Comparison of ENCODE assay signal across 17 mouse cellular contexts in genomic region chr6:7711837-7712330, GRCm38 (mm10).
"Had no signal": no experiment of that assay in that cellular context is flagged by ENCODE, and none has a peak within 500 bp of the region (broad histone marks: within the 10 kb centered on the region; RNA-seq: fewer than 3 reads in every experiment).

No protein-coding gene starts in this region.

- H3K4me2 ChIP-seq: lung, embryonic 14.5 days; midbrain, embryonic 12.5 days; neural tube, embryonic 13.5 days; neural tube, embryonic 15.5 days had no signal

- H3K36me3 ChIP-seq: midbrain, embryonic 10.5 days; midbrain, embryonic 12.5 days; neural tube, embryonic 13.5 days; neural tube, embryonic 15.5 days had no signal

- H3K4me3 ChIP-seq: midbrain, embryonic 10.5 days; midbrain, embryonic 12.5 days; myocyte; neural tube, embryonic 13.5 days; neural tube, embryonic 15.5 days had no signal

- H3K9ac ChIP-seq: liver, embryonic 14.5 days; lung, embryonic 14.5 days; midbrain, embryonic 12.5 days; neural tube, embryonic 13.5 days; neural tube, embryonic 15.5 days had no signal

- H3K27me3 ChIP-seq: midbrain, embryonic 12.5 days; neural tube, embryonic 13.5 days; neural tube, embryonic 15.5 days had no signal

- H3K4me1 ChIP-seq: midbrain, embryonic 10.5 days; midbrain, embryonic 12.5 days; neural tube, embryonic 13.5 days; neural tube, embryonic 15.5 days had no signal

- H3K9me3 ChIP-seq: midbrain, embryonic 10.5 days; midbrain, embryonic 12.5 days; neural tube, embryonic 13.5 days; neural tube, embryonic 15.5 days had no signal

- ATAC-seq: midbrain, embryonic 16.5 days had no signal

- H3K27ac ChIP-seq: liver, embryonic 14.5 days; midbrain, embryonic 10.5 days; midbrain, embryonic 12.5 days; neural tube, embryonic 13.5 days; neural tube, embryonic 15.5 days had no signal

- DNase-seq: lung, adult 18-20 months; lung, embryonic 14.5 days; lung, postnatal 10 days; lung, postnatal 4 days; midbrain, embryonic 14.5 days; retina, postnatal 1 day; right cerebral cortex, adult 18-20 months; thymus, adult 18-20 months; thymus, postnatal 14 days; thymus, postnatal 36 days had no signal
